Mouse (Mus musculus) bone marrow, adult 2 months (tissue): ENCODE results near the gene Tob2.

ENCODE experiments used
- CTCF ChIP-seq: fragments of 200-500 bp; IDR thresholded peaks from 2 replicates; pipeline ENCODE4 v1.5.1; 2011; ENCODE audit warnings: low read length, control low read depth; ENCODE audit not compliant: control insufficient read depth, insufficient read depth
- POLR2A ChIP-seq: fragments of 200-500 bp; IDR thresholded peaks from 2 replicates; pipeline ENCODE4 v1.6.1; 2011; ENCODE audit warnings: low read depth, mild to moderate bottlenecking, control low read depth, low read length, borderline replicate concordance; ENCODE audit not compliant: control insufficient read depth

GRCm38 (mm10) chr15:81824832-81825231 lies 33.8 kb downstream of the Tob2 start:
- TF ChIP-seq POLR2A (no peak), CTCF (no peak)
